Mouse (Mus musculus): ENCODE measurements at regions not wholly inside any gene's neighbourhood (a gene's known extent, or its start where the extent isn't known, plus 50 kb on each side); places are given as distances from the start of the nearest gene placed in this dataset.

- ATAC-seq (ENCODE audit: insufficient read depth, low FRiP score, low read depth) = no peak
- H3K36me3 ChIP-seq = no peaks in the 10 kb centered on the region
- 82% methylated on average over 2 of the region's 2 CpGs for WGBS
- H3K9me3 ChIP-seq = no peaks in the 10 kb centered on the region
- H3K27ac ChIP-seq = no peak overlapping the region
- H3K27me3 ChIP-seq (replicated peaks) = no peaks in the 10 kb centered on the region
- no peak overlapping the region for H3K4me2 ChIP-seq
- peaks cover 34% of the 10 kb centered on the region for H3K4me1 ChIP-seq
- no peak overlapping the region for H3K4me3 ChIP-seq (replicated peaks)
- no peak overlapping the region for H3K9ac ChIP-seq
These were observed 177.2 kb upstream of the Jmjd1c start for GRCm38 (mm10) chr10:66918713-66919112.

GRCm38 (mm10) chr10:66919953-66920760, 175.8 kb upstream of the Jmjd1c start:
- peak; percentile 54; the same call in 1 of the 2 replicates for ATAC-seq (ENCODE audit: insufficient read depth, low FRiP score, low read depth)
- Histone ChIP-seq H3K4me1 (peaks cover 30% of the 10 kb centered on the region), H3K27me3 (replicated peaks) (no peaks in the 10 kb centered on the region), H3K9ac (no peak overlapping the region), H3K4me3 (replicated peaks) (peak overlapping the region; percentile 22), H3K9me3 (no peaks in the 10 kb centered on the region), H3K4me2 (peak overlapping the region; percentile 59), H3K36me3 (no peaks in the 10 kb centered on the region), H3K27ac (peak overlapping the region; percentile 95)
- WGBS = 1% methylated on average over 14 of the region's 14 CpGs

- peak; percentile 82 for ATAC-seq (ENCODE audit: insufficient read depth, low FRiP score, low read depth)
- WGBS = 10% methylated on average over 27 of the region's 27 CpGs
- peak overlapping the region; percentile 59 for H3K4me2 ChIP-seq
- peak overlapping the region; percentile 34; the same call in 1 of the 2 replicates for H3K9ac ChIP-seq
- no peaks in the 10 kb centered on the region for H3K27me3 ChIP-seq (replicated peaks)
- no peaks in the 10 kb centered on the region for H3K36me3 ChIP-seq
- H3K27ac ChIP-seq = peak overlapping the region; percentile 95
- peak overlapping the region; percentile 22 for H3K4me3 ChIP-seq (replicated peaks)
- no peaks in the 10 kb centered on the region for H3K9me3 ChIP-seq
- H3K4me1 ChIP-seq = peaks cover 30% of the 10 kb centered on the region
These were observed 174.9 kb upstream of the Jmjd1c start for GRCm38 (mm10) chr10:66920761-66921684.

- Histone ChIP-seq H3K9ac (no peak overlapping the region), H3K27me3 (replicated peaks) (no peaks in the 10 kb centered on the region), H3K36me3 (no peaks in the 10 kb centered on the region), H3K9me3 (no peaks in the 10 kb centered on the region), H3K4me1 (peaks cover 30% of the 10 kb centered on the region), H3K4me2 (peak overlapping the region; percentile 59), H3K27ac (peak overlapping the region; percentile 95), H3K4me3 (replicated peaks) (no peak overlapping the region)
- WGBS = 26% methylated on average over 6 of the region's 6 CpGs
- no peak for ATAC-seq (ENCODE audit: insufficient read depth, low FRiP score, low read depth)
These were observed 174.1 kb upstream of the Jmjd1c start for GRCm38 (mm10) chr10:66921776-66922175.

- H3K27ac ChIP-seq = peak overlapping the region; percentile 95
- no peak for ATAC-seq (ENCODE audit: insufficient read depth, low FRiP score, low read depth)
- no peak overlapping the region for H3K9ac ChIP-seq
- peaks cover 30% of the 10 kb centered on the region for H3K4me1 ChIP-seq
- H3K4me2 ChIP-seq = no peak overlapping the region
- WGBS = 61% methylated on average over 6 of the region's 6 CpGs
- no peaks in the 10 kb centered on the region for H3K36me3 ChIP-seq
- H3K4me3 ChIP-seq (replicated peaks) = no peak overlapping the region
- H3K9me3 ChIP-seq = no peaks in the 10 kb centered on the region
- no peaks in the 10 kb centered on the region for H3K27me3 ChIP-seq (replicated peaks)
These were observed 173.6 kb upstream of the Jmjd1c start for GRCm38 (mm10) chr10:66922314-66922713.

- no peak for ATAC-seq (ENCODE audit: insufficient read depth, low FRiP score, low read depth)
- no peak overlapping the region for H3K4me2 ChIP-seq
- no peak overlapping the region for H3K4me3 ChIP-seq (replicated peaks)
- 88% methylated on average over 7 of the region's 7 CpGs for WGBS
- no peak overlapping the region for H3K9ac ChIP-seq
- no peaks in the 10 kb centered on the region for H3K27me3 ChIP-seq (replicated peaks)
- H3K9me3 ChIP-seq = no peaks in the 10 kb centered on the region
- H3K36me3 ChIP-seq = no peaks in the 10 kb centered on the region
- H3K4me1 ChIP-seq = peaks cover 30% of the 10 kb centered on the region
- H3K27ac ChIP-seq = no peak overlapping the region
These were observed 172.0 kb upstream of the Jmjd1c start for GRCm38 (mm10) chr10:66923947-66924346.

- no peaks in the 10 kb centered on the region for H3K9me3 ChIP-seq
- ATAC-seq (ENCODE audit: insufficient read depth, low FRiP score, low read depth) = no peak
- H3K27me3 ChIP-seq (replicated peaks) = no peaks in the 10 kb centered on the region
- H3K36me3 ChIP-seq = no peaks in the 10 kb centered on the region
- no peak overlapping the region for H3K4me2 ChIP-seq
- H3K9ac ChIP-seq = no peak overlapping the region
- no peak overlapping the region for H3K4me3 ChIP-seq (replicated peaks)
- no peak overlapping the region for H3K27ac ChIP-seq
- 88% methylated on average over 16 of the region's 16 CpGs for WGBS
- H3K4me1 ChIP-seq = peaks cover 29% of the 10 kb centered on the region
These were observed 171.5 kb upstream of the Jmjd1c start for GRCm38 (mm10) chr10:66924418-66924817.

- no peaks in the 10 kb centered on the region for H3K36me3 ChIP-seq
- peaks cover 21% of the 10 kb centered on the region for H3K4me1 ChIP-seq
- H3K4me3 ChIP-seq (replicated peaks) = no peak overlapping the region
- ATAC-seq (ENCODE audit: insufficient read depth, low FRiP score, low read depth) = no peak
- 34% methylated on average over 6 of the region's 6 CpGs for WGBS
- no peak overlapping the region for H3K27ac ChIP-seq
- no peaks in the 10 kb centered on the region for H3K27me3 ChIP-seq (replicated peaks)
- H3K9me3 ChIP-seq = no peaks in the 10 kb centered on the region
- H3K4me2 ChIP-seq = no peak overlapping the region
- no peak overlapping the region for H3K9ac ChIP-seq
These were observed 170.3 kb upstream of the Jmjd1c start for GRCm38 (mm10) chr10:66925553-66926127.

- no peaks in the 10 kb centered on the region for H3K27me3 ChIP-seq (replicated peaks)
- H3K4me3 ChIP-seq (replicated peaks) = no peak overlapping the region
- no peak overlapping the region for H3K27ac ChIP-seq
- H3K36me3 ChIP-seq = no peaks in the 10 kb centered on the region
- H3K4me1 ChIP-seq = peaks cover 2% of the 10 kb centered on the region
- no peak for ATAC-seq (ENCODE audit: insufficient read depth, low FRiP score, low read depth)
- H3K9me3 ChIP-seq = no peaks in the 10 kb centered on the region
- no peak overlapping the region for H3K9ac ChIP-seq
- 64% methylated on average over 2 of the region's 2 CpGs for WGBS
- no peak overlapping the region for H3K4me2 ChIP-seq
These were observed 168.3 kb upstream of the Jmjd1c start for GRCm38 (mm10) chr10:66927651-66928050.

GRCm38 (mm10) chr10:66928211-66928990, 167.5 kb upstream of the Jmjd1c start:
- H3K36me3 ChIP-seq = no peaks in the 10 kb centered on the region
- no peak overlapping the region for H3K4me3 ChIP-seq (replicated peaks)
- no peaks in the 10 kb centered on the region for H3K27me3 ChIP-seq (replicated peaks)
- whole genome bisulfite sequencing = 49% methylated on average over 6 of the region's 6 CpGs
- H3K9ac ChIP-seq = no peak overlapping the region
- H3K9me3 ChIP-seq = no peaks in the 10 kb centered on the region
- H3K4me2 ChIP-seq = no peak overlapping the region
- H3K27ac ChIP-seq = no peak overlapping the region
- H3K4me1 ChIP-seq = no peaks in the 10 kb centered on the region
- peak; percentile 58; the same call in 1 of the 2 replicates for ATAC-seq (ENCODE audit: insufficient read depth, low FRiP score, low read depth)

GRCm38 (mm10) chr10:66930563-66930962, 165.4 kb upstream of the Jmjd1c start:
- no peaks in the 10 kb centered on the region for H3K27me3 ChIP-seq (replicated peaks)
- H3K4me2 ChIP-seq = no peak overlapping the region
- no peak overlapping the region for H3K9ac ChIP-seq
- H3K27ac ChIP-seq = no peak overlapping the region
- H3K4me1 ChIP-seq = no peaks in the 10 kb centered on the region
- no peak for ATAC-seq (ENCODE audit: insufficient read depth, low FRiP score, low read depth)
- 60% methylated on average over 10 of the region's 10 CpGs for WGBS
- H3K4me3 ChIP-seq (replicated peaks) = no peak overlapping the region
- no peaks in the 10 kb centered on the region for H3K36me3 ChIP-seq
- no peaks in the 10 kb centered on the region for H3K9me3 ChIP-seq
